Mouse (Mus musculus) bone marrow macrophage, adult 2 months (primary cell): Measurements from ENCODE around the gene Agxt2. TPM values are rescaled to one million over a fixed set of nuclear protein-coding genes. Genes with fewer than 3 reads are reported as not detected.

Source experiments
- H3K27ac ChIP-seq: 2 replicates; pipeline ENCODE4 v1.5.1; 2012; ENCODE audit warnings: low read depth, low read length; ENCODE audit not compliant: insufficient read depth
- H3K4me1 ChIP-seq: 2 replicates; pipeline ENCODE4 v1.6.1; 2012; ENCODE audit warnings: low read length; ENCODE audit not compliant: control insufficient read depth, insufficient read depth
- H3K4me3 ChIP-seq: 2 replicates; pipeline ENCODE4 v1.5.1; 2012; ENCODE audit warnings: mild to moderate bottlenecking, low read length, moderate library complexity; ENCODE audit not compliant: insufficient read depth
- CTCF ChIP-seq: IDR thresholded peaks from 2 replicates; pipeline ENCODE4 v1.5.1; 2012; ENCODE audit warnings: low read depth, mild to moderate bottlenecking, low read length, moderate library complexity
- POLR2A ChIP-seq: IDR thresholded peaks from 2 replicates; pipeline ENCODE4 v1.6.1; 2012; ENCODE audit warnings: mild to moderate bottlenecking, low read depth, low read length, borderline replicate concordance
- polyA plus RNA-seq: library from polyadenylated mRNA; stranded (reverse); fragments of >200 nt; gene quantifications from 2 replicates; pipeline ENCODE4 v1.2.4, GENCODE M21; 2012; ENCODE audit not compliant: missing spikeins, insufficient read depth, insufficient read length

Agxt2 gene
- polyA plus RNA-seq, 1 experiment = not detected

GRCm38 (mm10) chr15:10375404-10375803 lies 17.1 kb downstream of the Agxt2 start:
- Histone ChIP-seq H3K27ac (no peak overlapping the region), H3K4me1 (0 out of 2 replicates have a peak, but pooled peaks cover 2% of the 10 kb centered on the region), H3K4me3 (no peak overlapping the region)
- no peak for TF ChIP-seq CTCF
- no peak for TF ChIP-seq POLR2A

DNA sequence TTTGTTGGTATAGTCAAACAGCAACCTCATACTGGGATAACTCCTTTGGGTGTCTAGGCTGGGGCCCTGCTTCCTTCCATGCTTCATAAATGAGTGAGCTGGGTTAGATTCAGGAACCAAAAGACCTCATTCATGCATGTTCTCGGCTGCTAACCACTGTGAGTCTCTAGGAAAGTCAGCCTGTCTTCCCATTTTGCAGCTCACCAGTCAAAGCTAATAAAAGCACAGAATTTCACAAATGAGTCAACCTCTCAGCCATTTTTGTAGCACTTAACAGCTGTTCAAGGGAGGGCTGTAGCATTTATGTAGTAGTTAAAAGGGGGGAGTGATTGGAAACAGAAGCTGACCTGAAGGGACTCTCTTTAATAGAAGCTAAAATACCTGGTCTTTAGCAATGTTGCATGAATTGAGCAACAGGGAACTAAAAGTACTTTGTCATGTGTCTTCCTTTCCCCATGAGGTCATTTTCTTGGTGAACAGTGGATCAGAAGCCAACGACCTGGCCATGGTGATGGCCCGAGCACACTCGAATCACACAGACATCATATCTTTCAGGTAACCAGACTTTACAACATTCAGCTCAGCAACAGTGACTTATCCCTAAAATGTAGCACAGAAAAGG lies 20.1 kb downstream of the Agxt2 start:
- H3K27ac ChIP-seq = no peak overlapping the region
- no peak overlapping the region for H3K4me3 ChIP-seq
- no peak for TF ChIP-seq POLR2A
- no peak for TF ChIP-seq CTCF
- H3K4me1 ChIP-seq = 0 out of 2 replicates have a peak, but pooled peaks cover 2% of the 10 kb centered on the region

GRCm38 (mm10) chr15:10379757-10380458 lies 21.6 kb downstream of the Agxt2 start:
- TF ChIP-seq POLR2A (no peak), CTCF (no peak)
- Histone ChIP-seq H3K4me1 (0 out of 2 replicates have a peak, but pooled peaks cover 2% of the 10 kb centered on the region), H3K27ac (no peak overlapping the region), H3K4me3 (no peak overlapping the region)

- Histone ChIP-seq H3K4me3 (no peak overlapping the region), H3K4me1 (no peaks in the 10 kb centered on the region)
- TF ChIP-seq CTCF = no peak
- no peak for TF ChIP-seq POLR2A
These were observed 28.9 kb downstream of the Agxt2 start for GRCm38 (mm10) chr15:10387263-10387662.

GRCm38 (mm10) chr15:10399795-10400194 lies 41.5 kb downstream of the Agxt2 start:
- H3K4me3 ChIP-seq = no peak overlapping the region
- H3K4me1 ChIP-seq = no peaks in the 10 kb centered on the region
- no peak overlapping the region for H3K27ac ChIP-seq
- no peak for TF ChIP-seq CTCF
- TF ChIP-seq POLR2A = no peak

More at GRCm38 (mm10) chr15:10387263-10387662, 28.9 kb downstream of the Agxt2 start:
- no peak overlapping the region for H3K27ac ChIP-seq

GRCm38 (mm10) chr15:10400415-10400814 lies 42.1 kb downstream of the Agxt2 start:
- no peak overlapping the region for H3K27ac ChIP-seq
- no peaks in the 10 kb centered on the region for H3K4me1 ChIP-seq
- no peak for TF ChIP-seq POLR2A
- no peak for TF ChIP-seq CTCF
- H3K4me3 ChIP-seq = no peak overlapping the region

DNA sequence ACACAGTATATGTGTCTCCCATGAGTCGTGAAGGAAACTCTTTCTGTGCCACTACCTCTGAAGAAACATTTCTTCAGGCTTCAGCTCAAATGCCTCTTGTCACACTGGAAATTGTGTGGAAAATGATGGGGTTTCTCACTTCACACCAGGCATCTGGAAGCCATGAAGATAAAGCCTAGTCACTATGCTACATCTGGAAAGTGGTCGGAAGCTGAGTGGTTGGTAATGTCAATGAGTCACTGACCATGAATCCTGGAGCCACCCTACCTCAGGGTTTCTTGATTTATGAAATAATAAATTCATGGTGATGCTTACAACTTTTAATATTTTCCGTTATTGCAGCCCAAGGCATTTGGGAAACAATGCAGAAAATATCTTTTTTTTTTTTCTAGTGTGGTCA lies 51.5 kb downstream of the Agxt2 start:
- no peak for TF ChIP-seq POLR2A
- no peak for TF ChIP-seq CTCF
- H3K4me3 ChIP-seq = no peak overlapping the region
- no peak overlapping the region for H3K27ac ChIP-seq
- no peaks in the 10 kb centered on the region for H3K4me1 ChIP-seq

- Histone ChIP-seq H3K4me1 (no peaks in the 10 kb centered on the region), H3K4me3 (no peak overlapping the region)
- TF ChIP-seq CTCF (no peak), POLR2A (no peak)
These were observed 52.5 kb downstream of the Agxt2 start for GRCm38 (mm10) chr15:10410881-10411280.

GRCm38 (mm10) chr15:10413656-10414055 lies 55.3 kb downstream of the Agxt2 start:
- Histone ChIP-seq H3K27ac (no peak overlapping the region), H3K4me1 (no peaks in the 10 kb centered on the region), H3K4me3 (no peak overlapping the region)
- TF ChIP-seq CTCF (no peak), POLR2A (no peak)

More at GRCm38 (mm10) chr15:10410881-10411280, 52.5 kb downstream of the Agxt2 start:
- no peak overlapping the region for H3K27ac ChIP-seq

- no peaks in the 10 kb centered on the region for H3K4me1 ChIP-seq
- no peak overlapping the region for H3K4me3 ChIP-seq
- TF ChIP-seq CTCF (no peak), POLR2A (no peak)
- H3K27ac ChIP-seq = no peak overlapping the region
These were observed 62.9 kb downstream of the Agxt2 start for GRCm38 (mm10) chr15:10421138-10421784.
